Comparison of ENCODE assay signal across 26 mouse cellular contexts in genomic region chr19:23038321-23038720, GRCm38 (mm10).
DNase-seq lines count a peak whose midpoint lies in the region; ATAC-seq and TF ChIP-seq lines count a peak whose summit lies in the region.
"Had no signal": no experiment of that assay in that cellular context is flagged by ENCODE, and none has a peak within 500 bp of the region (broad histone marks: within the 10 kb centered on the region; RNA-seq: fewer than 3 reads in every experiment).

No protein-coding gene starts in this region.

- no peak overlapping the region for H3K9ac ChIP-seq in kidney, embryonic 14.5 days (ENCODE audit: low read depth, low read length)
- no peak overlapping the region for H3K9ac ChIP-seq in ES-Bruce4 (ENCODE audit: low read depth, poor library complexity, severe bottlenecking)
- H3K9ac ChIP-seq in intestine, embryonic 16.5 days (ENCODE audit: low read depth, low read length): no peak overlapping the region
- H3K9ac ChIP-seq: forebrain, postnatal 0 days; heart, embryonic 15.5 days; hindbrain, embryonic 13.5 days; limb, embryonic 13.5 days; liver, embryonic 15.5 days; midbrain, embryonic 13.5 days; neural tube, embryonic 13.5 days had no signal

- no peak for TF ChIP-seq CTCF in kidney, adult 2 months (conservative IDR thresholded peaks at IDR 0.05; ENCODE audit: insufficient read depth, insufficient read length, low read depth, low read length)
- no peak for TF ChIP-seq CTCF in ES-Bruce4 (IDR thresholded peaks at IDR 0.05; ENCODE audit: low read depth, low read length)

- 40% methylated on average over 2 of the region's 2 CpGs for WGBS in kidney, adult 2 months
- WGBS in kidney, embryonic 14.5 days: 93% methylated on average over 2 of the region's 2 CpGs
- 79% methylated on average over 2 of the region's 2 CpGs for WGBS in intestine, embryonic 16.5 days

- H3K27me3 ChIP-seq in kidney, adult 2 months (replicated peaks; ENCODE audit: control insufficient read depth, insufficient read depth, low read length): no peaks in the 10 kb centered on the region
- no peaks in the 10 kb centered on the region for H3K27me3 ChIP-seq in kidney, embryonic 14.5 days (ENCODE audit: control insufficient read depth, insufficient read depth, low read length)
- no peaks in the 10 kb centered on the region for H3K27me3 ChIP-seq in ES-Bruce4 (ENCODE audit: control insufficient read depth, insufficient read depth, low read length, poor library complexity, severe bottlenecking)
- H3K27me3 ChIP-seq in intestine, embryonic 16.5 days (replicated peaks; ENCODE audit: control insufficient read depth, insufficient read depth, low read length): no peaks in the 10 kb centered on the region
- H3K27me3 ChIP-seq: heart, embryonic 15.5 days; hindbrain, embryonic 13.5 days; limb, embryonic 13.5 days; liver, embryonic 15.5 days; midbrain, embryonic 13.5 days; neural tube, embryonic 13.5 days had no signal

- H3K27ac ChIP-seq in kidney, adult 2 months (ENCODE audit: insufficient read depth, low read depth, low read length): peak overlapping the region; percentile 89
- no peak overlapping the region for H3K27ac ChIP-seq in kidney, embryonic 14.5 days (ENCODE audit: low read depth, low read length)
- peak overlapping the region; percentile 98 for H3K27ac ChIP-seq in ES-Bruce4 (ENCODE audit: insufficient read depth, low read length)
- no peak overlapping the region for H3K27ac ChIP-seq in intestine, embryonic 16.5 days (ENCODE audit: low read length)
- H3K27ac ChIP-seq: heart, embryonic 10.5 days; heart, embryonic 15.5 days; hindbrain, embryonic 13.5 days; limb, embryonic 13.5 days; liver, embryonic 15.5 days; midbrain, embryonic 13.5 days; neural tube, embryonic 13.5 days had no signal

- H3K9me3 ChIP-seq in kidney, embryonic 14.5 days (ENCODE audit: control insufficient read depth, low read length): no peaks in the 10 kb centered on the region
- H3K9me3 ChIP-seq in ES-Bruce4 (replicated peaks; ENCODE audit: control insufficient read depth, insufficient read depth, low read length, poor library complexity, severe bottlenecking): no peaks in the 10 kb centered on the region
- no peaks in the 10 kb centered on the region for H3K9me3 ChIP-seq in intestine, embryonic 16.5 days (ENCODE audit: control insufficient read depth, low read length)
- H3K9me3 ChIP-seq: heart, embryonic 10.5 days; heart, embryonic 15.5 days; hindbrain, embryonic 13.5 days; limb, embryonic 13.5 days; liver, embryonic 15.5 days; megakaryocyte, embryonic 14.5 days; midbrain, embryonic 13.5 days; neural tube, embryonic 13.5 days had no signal

- peaks cover 46% of the 10 kb centered on the region for H3K4me1 ChIP-seq in kidney, adult 2 months (ENCODE audit: control insufficient read depth, insufficient read depth, low read length)
- H3K4me1 ChIP-seq in kidney, embryonic 14.5 days (ENCODE audit: control insufficient read depth, insufficient read depth, low read length): no peaks in the 10 kb centered on the region
- peaks cover 8% of the 10 kb centered on the region for H3K4me1 ChIP-seq in ES-Bruce4 (ENCODE audit: control insufficient read depth, insufficient read depth, low read length)
- no peaks in the 10 kb centered on the region for H3K4me1 ChIP-seq in intestine, embryonic 16.5 days (ENCODE audit: control insufficient read depth, insufficient read depth, low read length)
- H3K4me1 ChIP-seq: heart, embryonic 10.5 days; heart, embryonic 15.5 days; liver, embryonic 15.5 days; megakaryocyte, embryonic 14.5 days; midbrain, embryonic 13.5 days had no signal

- peak; percentile 91 for DNase-seq in kidney, adult 2 months
- DNase-seq in adipocyte (ENCODE audit: low spot score): peak; percentile 56
- peak; percentile 71 for DNase-seq in kidney, postnatal 14 days
- no peak for DNase-seq in lung, postnatal 25 days (ENCODE audit: low spot score)
- DNase-seq: adrenal gland, adult 8-10 months; B cell, adult 2 months; cerebellum, adult 2 months; cerebellum, postnatal 14 days; forebrain, postnatal 0 days; gastrocnemius, postnatal 10 days; lung, postnatal 4 days; thymus, postnatal 14 days had no signal

- H3K4me2 ChIP-seq in kidney, embryonic 14.5 days (replicated peaks; ENCODE audit: low read depth, low read length): no peak overlapping the region
- H3K4me2 ChIP-seq in intestine, embryonic 16.5 days (ENCODE audit: low read depth, low read length): no peak overlapping the region
- H3K4me2 ChIP-seq: heart, embryonic 15.5 days; hindbrain, embryonic 13.5 days; limb, embryonic 13.5 days; liver, embryonic 15.5 days; midbrain, embryonic 13.5 days; neural tube, embryonic 13.5 days had no signal

- no peak for TF ChIP-seq POLR2A in kidney, adult 2 months (IDR thresholded peaks at IDR 0.05; ENCODE audit: low read depth, low read length)
- no peak for TF ChIP-seq POLR2A in ES-Bruce4 (IDR thresholded peaks at IDR 0.05; ENCODE audit: insufficient read depth, low read length)

- TF ChIP-seq EP300 in ES-Bruce4 (IDR thresholded peaks at IDR 0.05; ENCODE audit: insufficient read depth, low read depth, low read length): no peak

- H3K36me3 ChIP-seq in kidney, adult 2 months (ENCODE audit: control insufficient read depth, insufficient read depth, low read length): no peaks in the 10 kb centered on the region
- H3K36me3 ChIP-seq in kidney, embryonic 14.5 days (ENCODE audit: control insufficient read depth, insufficient read depth, low read length): no peaks in the 10 kb centered on the region
- no peaks in the 10 kb centered on the region for H3K36me3 ChIP-seq in ES-Bruce4 (ENCODE audit: control insufficient read depth, insufficient read depth, low read length, poor library complexity, severe bottlenecking)
- H3K36me3 ChIP-seq in intestine, embryonic 16.5 days (ENCODE audit: control insufficient read depth, insufficient read depth, low read length): no peaks in the 10 kb centered on the region
- H3K36me3 ChIP-seq: heart, embryonic 10.5 days; heart, embryonic 15.5 days; hindbrain, embryonic 13.5 days; limb, embryonic 13.5 days; liver, embryonic 15.5 days; midbrain, embryonic 13.5 days; neural tube, embryonic 13.5 days had no signal

- ATAC-seq in kidney, embryonic 14.5 days (ENCODE audit: low FRiP score, low TSS enrichment): no peak
- no peak for ATAC-seq in intestine, embryonic 16.5 days
- ATAC-seq: activated CD4-positive, CD25-positive, alpha-beta regulatory T cell, adult 4 months; forebrain, postnatal 0 days; intestine, postnatal 0 days; midbrain, embryonic 13.5 days had no signal

- no peak overlapping the region for H3K4me3 ChIP-seq in kidney, adult 2 months (ENCODE audit: insufficient read depth, low read depth, low read length)
- no peak overlapping the region for H3K4me3 ChIP-seq in kidney, embryonic 14.5 days (ENCODE audit: low read length)
- no peak overlapping the region for H3K4me3 ChIP-seq in ES-Bruce4 (ENCODE audit: low read depth, low read length)
- no peak overlapping the region for H3K4me3 ChIP-seq in intestine, embryonic 16.5 days (ENCODE audit: low read length)
- H3K4me3 ChIP-seq: erythroblast, embryonic 14.5 days; heart, embryonic 10.5 days; heart, embryonic 15.5 days; hindbrain, embryonic 13.5 days; limb, embryonic 13.5 days; liver, embryonic 15.5 days; megakaryocyte, embryonic 14.5 days; midbrain, embryonic 13.5 days; neural tube, embryonic 13.5 days had no signal

Comparison
In these comparisons a context has a peak if more than half of its experiments do, and no peak if none do; other contexts are left out.
1. H3K27ac ChIP-seq: peak in kidney, adult 2 months (single experiment) and ES-Bruce4 (single experiment); none in kidney, embryonic 14.5 days (single experiment) and intestine, embryonic 16.5 days (single experiment).